Mouse (Mus musculus) gastrocnemius, adult 2 months (tissue): ENCODE measurements at regions not wholly inside any gene's neighbourhood (a gene's known extent, or its start where the extent isn't known, plus 50 kb on each side); places are given as distances from the start of the nearest gene placed in this dataset.

Experiments
- DNase-seq: peaks from one replicate; pipeline ENCODE4 v3.0.0; 2022
- H3K27ac ChIP-seq: fragments of 200-600 bp; 2 replicates; pipeline ENCODE4 v1.8.1; 2022; ENCODE audit warnings: mild to moderate bottlenecking
- H3K4me3 ChIP-seq: fragments of 200-600 bp; 2 replicates; pipeline ENCODE4 v1.8.1; 2022; ENCODE audit warnings: mild to moderate bottlenecking, moderate library complexity
- CTCF ChIP-seq: fragments of 200-600 bp; IDR thresholded peaks from 2 replicates; pipeline ENCODE4 v1.8.1; 2022; ENCODE audit warnings: antibody characterized with exemption, mild to moderate bottlenecking, moderate library complexity
- intact Hi-C: fragments of 180-260 bp; cut with DNase I; formaldehyde crosslinking; loops from one replicate; pipeline ENCODE4 v1.15.1; 2025

DNA sequence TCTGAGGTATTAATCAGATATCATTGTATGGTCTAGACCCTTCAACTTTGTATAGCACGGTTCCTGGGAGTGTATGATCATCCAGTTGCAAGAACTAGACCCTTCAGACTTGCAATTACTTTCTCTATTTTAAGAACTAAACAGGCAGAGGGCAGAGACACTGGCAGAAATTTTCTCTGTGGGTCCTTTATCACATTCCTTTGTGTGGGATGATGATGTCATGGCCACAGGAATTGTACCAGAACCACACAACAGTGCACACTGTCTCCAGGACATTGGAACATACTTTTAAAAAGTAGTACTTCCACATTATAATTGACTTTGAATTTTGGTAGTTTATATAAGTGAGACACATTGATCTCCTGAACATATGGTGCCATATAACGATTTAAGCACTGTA, 674.2 kb downstream of the Rfpl4b start:
- Histone ChIP-seq H3K4me3 (no peak overlapping the region), H3K27ac (no peak overlapping the region)
- intact Hi-C loops: no loop called here
- TF ChIP-seq CTCF: no peak
- DNase-seq: no peak

DNA sequence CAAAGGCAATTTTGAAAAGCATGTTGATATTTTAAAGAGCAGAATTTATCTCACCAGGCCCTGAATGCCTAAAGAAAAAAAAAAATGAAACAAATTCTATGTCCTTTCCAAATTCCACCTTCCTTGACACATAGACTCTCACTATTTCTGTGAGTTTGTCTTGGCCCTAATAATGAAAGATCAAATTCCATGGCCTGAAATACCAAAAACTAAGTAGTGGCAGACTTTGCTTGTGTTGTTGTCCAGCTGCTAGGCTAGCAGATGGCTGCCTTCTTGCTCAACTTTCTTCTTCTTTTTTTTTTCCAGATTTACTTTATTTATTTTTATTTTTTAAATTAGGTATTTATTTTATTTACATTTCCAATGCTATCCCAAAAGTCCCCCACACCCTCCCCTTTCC, 682.4 kb downstream of the Rfpl4b start:
- intact Hi-C loops: no loop called here
- H3K4me3 ChIP-seq: no peak overlapping the region
- no peak for DNase-seq
- no peak for TF ChIP-seq CTCF
- H3K27ac ChIP-seq: no peak overlapping the region

DNA sequence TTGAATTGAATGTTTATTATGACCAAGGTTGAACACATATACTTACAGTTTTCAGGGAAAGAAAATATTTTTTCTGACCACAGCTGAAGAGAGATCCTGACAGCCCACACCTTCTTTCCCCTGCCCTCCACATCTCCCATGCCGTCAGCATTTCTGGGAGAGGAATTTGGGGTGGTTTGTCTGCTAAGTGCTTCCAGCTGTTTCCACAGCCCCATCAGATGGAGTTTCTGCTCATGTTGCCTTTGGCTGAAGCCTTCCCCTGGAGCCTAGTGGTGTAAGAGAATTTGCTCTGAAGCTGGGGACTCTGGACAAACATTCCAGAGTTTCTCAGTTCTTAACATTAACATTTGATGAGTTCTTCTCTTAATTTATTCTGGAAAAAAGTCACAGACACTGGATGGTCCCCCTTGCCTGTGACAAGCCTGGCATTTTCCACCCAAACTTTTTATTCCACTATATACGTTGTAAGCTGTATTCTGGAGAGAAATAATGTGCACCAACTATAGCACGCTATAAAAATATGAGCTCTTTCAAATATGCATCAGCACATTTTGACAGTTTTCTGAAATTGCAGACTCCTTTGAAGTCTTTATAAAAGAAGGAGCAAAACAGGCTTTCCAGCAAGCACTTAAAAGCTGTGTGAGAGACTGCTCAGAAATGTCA, 699.5 kb downstream of the Rfpl4b start:
- TF ChIP-seq CTCF: no peak
- Histone ChIP-seq H3K27ac (peak overlapping the region; percentile 74), H3K4me3 (no peak overlapping the region)
- DNase-seq: peak; percentile 66
- intact Hi-C loops: no loop called here

DNA sequence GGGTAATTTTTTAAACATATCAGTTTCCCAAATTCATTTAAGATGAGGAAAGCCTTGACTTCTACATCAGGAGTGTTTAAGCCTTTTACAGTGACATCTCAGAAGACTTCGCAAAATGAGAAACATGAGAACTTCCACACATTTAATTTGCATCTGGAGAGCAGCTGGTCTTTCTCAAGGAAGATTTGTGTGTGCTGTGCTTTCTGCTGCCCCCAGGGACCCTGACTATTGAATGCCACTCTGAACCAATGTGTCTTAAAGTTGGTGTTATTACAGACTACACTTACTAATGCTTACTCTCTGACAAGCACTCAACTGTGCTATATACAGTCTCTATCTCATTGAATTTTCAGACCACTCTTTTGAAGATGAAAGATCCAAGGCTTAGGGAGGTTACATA, 703.0 kb downstream of the Rfpl4b start:
- TF ChIP-seq CTCF: no peak
- intact Hi-C loops: no loop called here
- H3K4me3 ChIP-seq: no peak overlapping the region
- DNase-seq: no peak
- peak overlapping the region; percentile 28; the same call in 1 of the 2 replicates for H3K27ac ChIP-seq

DNA sequence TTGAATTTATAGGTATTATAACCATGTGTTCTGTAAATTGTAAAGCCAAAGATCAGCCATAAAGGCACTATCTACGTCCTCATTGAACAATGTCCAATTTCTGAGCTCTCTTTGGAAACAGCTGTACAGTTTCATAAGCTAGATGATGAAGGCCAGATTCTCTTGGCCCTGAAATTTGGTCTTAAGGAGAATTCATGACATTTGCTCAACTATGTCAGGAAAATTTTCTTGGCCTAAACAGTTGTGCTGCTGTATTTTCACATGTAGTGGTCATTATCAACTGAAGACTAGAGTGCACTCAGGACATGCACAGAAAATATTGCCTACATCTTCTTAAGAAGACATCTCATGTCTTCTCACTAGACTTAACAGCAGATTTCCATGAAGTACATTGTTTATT, 705.1 kb downstream of the Rfpl4b start:
- DNase-seq: no peak
- intact Hi-C loops: no loop called here

GRCm38 (mm10) chr10:38114194-38114593, 707.4 kb downstream of the Rfpl4b start:
- intact Hi-C loops: no loop called here
- DNase-seq: no peak
- Histone ChIP-seq H3K4me3 (no peak overlapping the region), H3K27ac (no peak overlapping the region)
- no peak for TF ChIP-seq CTCF

More for the DNA sequence above, 705.1 kb downstream of the Rfpl4b start:
- H3K27ac ChIP-seq: peak overlapping the region; percentile 53
- TF ChIP-seq CTCF: no peak
- H3K4me3 ChIP-seq: no peak overlapping the region

- no peak overlapping the region for H3K27ac ChIP-seq
- intact Hi-C loops: no loop called here
- DNase-seq: no peak
- TF ChIP-seq CTCF: no peak
- H3K4me3 ChIP-seq: no peak overlapping the region
These were observed 713.0 kb downstream of the Rfpl4b start for GRCm38 (mm10) chr10:38108591-38108990.

GRCm38 (mm10) chr10:38103570-38103969, 718.0 kb downstream of the Rfpl4b start:
- no peak for DNase-seq
- Histone ChIP-seq H3K27ac (no peak overlapping the region), H3K4me3 (no peak overlapping the region)
- intact Hi-C loops: no loop called here
- TF ChIP-seq CTCF: no peak

DNA sequence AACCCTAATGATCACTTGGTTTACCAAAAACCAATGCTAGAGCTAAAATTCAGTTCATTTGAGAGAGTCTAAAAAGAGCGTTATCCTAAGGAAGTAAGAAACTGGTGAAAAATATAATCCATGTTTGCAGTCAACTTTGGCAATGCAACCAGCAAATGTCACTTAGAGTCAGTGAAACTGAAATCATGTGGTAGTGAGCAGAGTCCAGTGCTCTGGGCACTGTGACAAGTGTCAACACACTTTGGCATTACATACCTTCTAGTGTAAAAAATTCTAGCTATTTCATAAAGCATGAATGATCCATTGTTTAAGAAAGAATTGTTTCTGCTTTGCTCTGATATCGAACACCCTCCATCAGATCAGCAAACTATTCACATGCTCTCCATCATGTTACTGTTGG, 743.1 kb downstream of the Rfpl4b start:
- DNase-seq: no peak
- intact Hi-C loops: no loop called here
- H3K27ac ChIP-seq: no peak overlapping the region
- no peak overlapping the region for H3K4me3 ChIP-seq
- no peak for TF ChIP-seq CTCF

GRCm38 (mm10) chr10:38072394-38072793, 749.2 kb downstream of the Rfpl4b start:
- no peak overlapping the region for H3K27ac ChIP-seq
- intact Hi-C loops: no loop called here
- no peak overlapping the region for H3K4me3 ChIP-seq
- no peak for DNase-seq
- TF ChIP-seq CTCF: no peak

GRCm38 (mm10) chr10:38059050-38059449, 762.5 kb downstream of the Rfpl4b start:
- intact Hi-C loops: no loop called here

GRCm38 (mm10) chr10:38010452-38010851, 811.1 kb downstream of the Rfpl4b start:
- intact Hi-C loops: no loop called here
- Histone ChIP-seq H3K4me3 (no peak overlapping the region), H3K27ac (no peak overlapping the region)
- no peak for TF ChIP-seq CTCF
- DNase-seq: no peak

More at GRCm38 (mm10) chr10:38059050-38059449, 762.5 kb downstream of the Rfpl4b start:
- TF ChIP-seq CTCF: no peak
- Histone ChIP-seq H3K27ac (no peak overlapping the region), H3K4me3 (no peak overlapping the region)
- DNase-seq: no peak

- no peak for TF ChIP-seq CTCF
- no peak overlapping the region for H3K4me3 ChIP-seq
- DNase-seq: no peak
- no peak overlapping the region for H3K27ac ChIP-seq
- intact Hi-C loops: no loop called here
These were observed 825.7 kb downstream of the Rfpl4b start for GRCm38 (mm10) chr10:37995691-37996445.
